In the genomic region with DNA sequence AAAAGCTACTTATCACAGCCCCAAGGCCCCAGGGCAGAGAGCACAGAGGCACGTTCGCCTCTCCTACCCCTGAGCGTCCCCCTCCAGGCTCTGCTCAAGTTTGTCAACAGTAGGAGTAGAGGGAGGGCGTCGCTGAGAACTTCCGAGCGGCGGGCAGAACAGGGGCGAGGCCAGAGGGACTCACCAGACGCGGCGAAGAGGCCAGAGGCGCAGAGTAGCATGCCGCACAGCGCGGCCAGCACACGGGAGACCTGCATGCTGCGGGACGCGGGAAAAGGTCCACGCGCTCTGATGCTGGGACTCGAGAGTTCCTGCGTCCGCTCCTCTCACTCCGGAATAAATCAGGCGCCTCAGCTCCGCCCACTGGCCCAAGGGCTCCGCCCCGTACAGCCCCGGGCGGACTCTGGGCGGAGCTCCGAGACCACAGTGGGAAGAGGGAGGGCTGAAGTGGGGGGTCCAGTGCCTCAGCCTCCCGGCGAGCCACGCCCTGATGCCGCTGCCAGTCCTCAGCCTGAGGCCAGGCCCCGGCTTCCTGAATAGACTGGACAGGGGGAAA, we compare ENCODE assay signal across 8 mouse cellular contexts. TPM values are rescaled to one million over a fixed set of nuclear protein-coding genes. Genes with fewer than 3 reads are reported as not detected.
A peak's percentile ranks its signal among the peaks of the same experiment; 100 is the strongest.
DNase-seq lines count a peak whose midpoint lies in the region; ATAC-seq and TF ChIP-seq lines count a peak whose summit lies in the region.

A gene (minus strand): TSS at position 350 of the 556 bp plus-strand sequence.

- H3K27ac ChIP-seq in forebrain, postnatal 0 days (ENCODE audit: low read depth, low read length), result no peak within 1 kb of the TSS
- H3K27ac ChIP-seq in neural tube, embryonic 15.5 days (replicated peaks), result no peak within 1 kb of the TSS

- no peak for TF ChIP-seq CTCF in G1E (IDR thresholded peaks at IDR 0.05; ENCODE audit: low read depth, low read length)
- TF ChIP-seq CTCF in forebrain, postnatal 0 days (IDR thresholded peaks at IDR 0.05; ENCODE audit: low read depth), result no peak
- no peak for TF ChIP-seq CTCF in lung, adult 2 months (IDR thresholded peaks at IDR 0.05; ENCODE audit: insufficient read depth, low read length)

- no peaks in the 10 kb centered on the region for H3K36me3 ChIP-seq in G1E (replicated peaks)
- H3K36me3 ChIP-seq in forebrain, postnatal 0 days (ENCODE audit: insufficient read depth), result no peaks in the 10 kb centered on the region
- H3K36me3 ChIP-seq in neural tube, embryonic 15.5 days, result no peaks in the 10 kb centered on the region

- H3K4me2 ChIP-seq in forebrain, postnatal 0 days (ENCODE audit: low read depth), result peak within 1 kb of the TSS; percentile 93
- peak within 1 kb of the TSS; percentile 93 for H3K4me2 ChIP-seq in neural tube, embryonic 15.5 days

- intact Hi-C loops in heart, postnatal 36 days (cut with DNase I), result no loop called here

- H3K4me3 ChIP-seq in G1E (ENCODE audit: low read depth, low read length), result peak within 1 kb of the TSS; percentile 73
- peak within 1 kb of the TSS; percentile 52 for H3K4me3 ChIP-seq in forebrain, postnatal 0 days (ENCODE audit: low read depth, low read length)
- H3K4me3 ChIP-seq in lung, adult 2 months (replicated peaks; ENCODE audit: extremely low read depth, low read depth, low read length), result peak within 1 kb of the TSS; percentile 87
- peak within 1 kb of the TSS; percentile 57 for H3K4me3 ChIP-seq in neural tube, embryonic 15.5 days (replicated peaks)

- peak; percentile 92 for ATAC-seq in G1E (ENCODE audit: extremely low read depth, insufficient number of reproducible peaks, low FRiP score, poor library complexity, severe bottlenecking)
- ATAC-seq in forebrain, postnatal 0 days, result peak; percentile 95
- peak; percentile 92 for ATAC-seq in neural tube, embryonic 15.5 days (ENCODE audit: low FRiP score)

- peak; percentile 93; the same call in 1 of the 2 replicates for TF ChIP-seq POLR2A in lung, adult 2 months (IDR thresholded peaks at IDR 0.05; ENCODE audit: borderline replicate concordance, extremely low read depth, low read depth, low read length)

- WGBS in forebrain, postnatal 0 days, result under 1% methylated on average over 38 of the region's 39 CpGs
- under 1% methylated on average over 39 of the region's 39 CpGs for WGBS in lung, adult 2 months
- under 1% methylated on average over 39 of the region's 39 CpGs for WGBS in neural tube, embryonic 15.5 days

- H3K9ac ChIP-seq in forebrain, postnatal 0 days, result peak within 1 kb of the TSS; percentile 57
- peak within 1 kb of the TSS; percentile 47 for H3K9ac ChIP-seq in neural tube, embryonic 15.5 days (replicated peaks)

- peak; percentile 84 for DNase-seq in G1E (ENCODE audit: low spot score)
- DNase-seq in cerebellum, adult 11-12 months, result peak; percentile 45
- peak; percentile 79 for DNase-seq in forebrain, postnatal 0 days
- DNase-seq in heart, postnatal 36 days, result peak; percentile 93 to 95
- DNase-seq in layer of hippocampus, adult 18-20 months (ENCODE audit: low spot score in 2 of 2), result peak; percentile 47 to 79
- peak; percentile 90 for DNase-seq in lung, adult 2 months
- peak; percentile 87 for DNase-seq in testis, postnatal 14 days (ENCODE audit: low spot score)

- peaks cover 28% of the 10 kb centered on the region for H3K27me3 ChIP-seq in G1E (ENCODE audit: insufficient read depth, low read length)
- H3K27me3 ChIP-seq in forebrain, postnatal 0 days (ENCODE audit: insufficient read depth, low read length), result no peaks in the 10 kb centered on the region
- H3K27me3 ChIP-seq in neural tube, embryonic 15.5 days (replicated peaks), result 0 out of 2 replicates have a peak, but pooled peaks cover 7% of the 10 kb centered on the region

- H3K9me3 ChIP-seq in G1E (replicated peaks), result no peaks in the 10 kb centered on the region
- no peaks in the 10 kb centered on the region for H3K9me3 ChIP-seq in forebrain, postnatal 0 days (ENCODE audit: low read length)
- no peaks in the 10 kb centered on the region for H3K9me3 ChIP-seq in neural tube, embryonic 15.5 days (replicated peaks)

- peaks cover 17% of the 10 kb centered on the region for H3K4me1 ChIP-seq in G1E (ENCODE audit: insufficient read depth, low read depth, low read length)
- H3K4me1 ChIP-seq in forebrain, postnatal 0 days (ENCODE audit: insufficient read depth), result no peaks in the 10 kb centered on the region
- H3K4me1 ChIP-seq in lung, adult 2 months (ENCODE audit: control insufficient read depth, insufficient read depth, low read length), result peaks cover 3% of the 10 kb centered on the region; the same call in 1 of the 2 replicates
- H3K4me1 ChIP-seq in neural tube, embryonic 15.5 days, result peaks cover 20% of the 10 kb centered on the region

RNA-seq across cellular contexts. Expression of the gene that starts here (rescaled TPM):
- total RNA-seq in G1E (2014; fragmentation: Nextera tagmentation) (1.5 TPM in 1 of 2 replicates, not detected in the other), G1E (2017) (14.5 and 15.5 TPM in 2 replicates)
- polyA plus RNA-seq in G1E (2012), result 1.6 and 1.9 TPM in 2 replicates
- 155 and 184 TPM in 2 replicates for total RNA-seq in forebrain, postnatal 0 days (2014; rRNA removed)
- 221 and 275 TPM in 2 replicates for polyA plus RNA-seq in forebrain, postnatal 0 days (2015; fragmentation: Nextera tagmentation; extraction: Ambion mirVana)
- total RNA-seq in heart, postnatal 36 days (2021), result 100 to 1,000 TPM; 135 to 138 TPM
- 100 to 1,000 TPM; 184 to 202 TPM for total RNA-seq in layer of hippocampus, adult 18-20 months (2021)
- polyA plus RNA-seq in lung, adult 2 months (2012; rRNA removed), result 404 and 429 TPM in 2 replicates
- 132 and 151 TPM in 2 replicates for polyA plus RNA-seq in neural tube, embryonic 15.5 days (2015; fragmentation: Nextera tagmentation; extraction: Ambion mirVana)

Comparison
In these comparisons a context has a peak if more than half of its experiments do, and no peak if none do; other contexts are left out.
1. RNA of the gene that starts here (polyA plus RNA-seq): 404 to 429 TPM in lung, adult 2 months, 221 to 275 TPM in forebrain, postnatal 0 days and 132 to 151 TPM in neural tube, embryonic 15.5 days; 1.6 to 1.9 TPM in G1E; every median in the first group is over 10 times any median in the second.
2. Peak in every context shown above with its lines, with median percentiles within 50 percentile points of each other: ATAC-seq, DNase-seq and H3K4me3 ChIP-seq.